Mouse (Mus musculus) kidney, postnatal 0 days (tissue): Measurements from ENCODE around the gene Nudt15. TPM values are rescaled to one million over a fixed set of nuclear protein-coding genes. Genes with fewer than 3 reads are reported as not detected.

Source experiments
- ATAC-seq: fragments of 200-750 bp; cut with Nextera tagmentation; replicated peaks from 2 replicates; pipeline ENCODE4 v1.8.0; 2017; ENCODE audit warnings: low read depth, moderate number of reproducible peaks, moderate TSS enrichment, moderate library complexity; ENCODE audit not compliant: low FRiP score
- DNase-seq: peaks from one replicate; pipeline ENCODE4 v3.0.0-alpha.2; 2016; ENCODE audit warnings: low spot score
- H3K27ac ChIP-seq: fragments of 300-500 bp; sonication (generic); 2 replicates; pipeline ENCODE4 v1.5.1; 2014; ENCODE audit warnings: mild to moderate bottlenecking
- H3K27me3 ChIP-seq: fragments of 300-500 bp; sonication (generic); 2 replicates; pipeline ENCODE4 v1.6.1; 2014; ENCODE audit warnings: low read length, mixed read lengths; ENCODE audit not compliant: insufficient read depth
- H3K36me3 ChIP-seq: fragments of 300-500 bp; sonication (generic); 2 replicates; pipeline ENCODE4 v1.6.1; 2014; ENCODE audit warnings: low read length, mixed read lengths; ENCODE audit not compliant: insufficient read depth
- H3K4me1 ChIP-seq: fragments of 300-500 bp; sonication (generic); replicated peaks from 2 replicates; pipeline ENCODE4 v1.6.1; 2014; ENCODE audit warnings: antibody characterized with exemption, low read length, mixed read lengths; ENCODE audit not compliant: insufficient read depth
- H3K4me2 ChIP-seq: fragments of 300-500 bp; sonication (generic); 2 replicates; pipeline ENCODE4 v1.6.1; 2014; ENCODE audit warnings: mild to moderate bottlenecking, low read length, moderate library complexity, mixed read lengths
- H3K4me3 ChIP-seq: fragments of 300-500 bp; sonication (generic); replicated peaks from 2 replicates; pipeline ENCODE4 v1.5.1; 2014; ENCODE audit warnings: low read depth, low read length
- H3K9ac ChIP-seq: fragments of 300-500 bp; sonication (generic); 2 replicates; pipeline ENCODE4 v1.6.1; 2014; ENCODE audit warnings: low read depth, low read length
- H3K9me3 ChIP-seq: fragments of 300-500 bp; sonication (generic); replicated peaks from 2 replicates; pipeline ENCODE4 v1.6.1; 2016; ENCODE audit warnings: low read length, inconsistent platforms, mixed read lengths
- CTCF ChIP-seq: IDR thresholded peaks from 2 replicates; pipeline ENCODE4 v1.5.1; 2016; ENCODE audit warnings: antibody characterized with exemption, low read depth, mild to moderate bottlenecking, moderate library complexity
- WGBS: fragments of 180-500 bp; shearing (Covaris S2); extraction: QIAGEN DNeasy Blood & Tissue Kit; methylation state at CpG from one replicate; pipeline ENCODE4 v1.1.7; 2014; 5-methylcytosine and 5-hydroxymethylcytosine counted together
- polyA plus RNA-seq: library from polyadenylated mRNA; unstranded; fragments of >200 nt; fragmentation: Nextera tagmentation; extraction: Ambion mirVana; gene quantifications from 2 replicates; pipeline ENCODE4 v1.2.1, GENCODE M21; 2015

Gene Nudt15
- polyA plus RNA-seq, 1 experiment from 2014 or later: 8.9 TPM

GRCm38 (mm10) chr14:73509765-73510423 lies 38.1 kb downstream of the Nudt15 start, which contains the start of gene Med4:
TSS of gene Med4 (plus strand) at chr14:73510025.
- peak within 1 kb of the TSS; percentile 94 for H3K9ac ChIP-seq
- peak within 1 kb of the TSS; percentile 19; the same call in 1 of the 2 replicates for H3K27ac ChIP-seq
- peak within 1 kb of the TSS; percentile 95 for H3K4me3 ChIP-seq
- DNase-seq (peak; percentile 98), ATAC-seq (peak; percentile 91)
- under 1% methylated on average over 41 of the region's 41 CpGs for WGBS
- H3K4me1 ChIP-seq: peaks cover 7% of the 10 kb centered on the region; the same call in 1 of the 2 replicates
- peak; percentile 100 for TF ChIP-seq CTCF
- H3K9me3 ChIP-seq: no peaks in the 10 kb centered on the region
- no peaks in the 10 kb centered on the region for H3K27me3 ChIP-seq
- peak within 1 kb of the TSS; percentile 82 for H3K4me2 ChIP-seq
- no peaks in the 10 kb centered on the region for H3K36me3 ChIP-seq

- no peak overlapping the region for H3K27ac ChIP-seq
- H3K9me3 ChIP-seq: no peaks in the 10 kb centered on the region
- ATAC-seq: no peak
- TF ChIP-seq CTCF: no peak
- H3K9ac ChIP-seq: no peak overlapping the region
- no peak overlapping the region for H3K4me2 ChIP-seq
- no peaks in the 10 kb centered on the region for H3K27me3 ChIP-seq
- WGBS: 93% methylated on average over 6 of the region's 6 CpGs
- peaks cover 7% of the 10 kb centered on the region; the same call in 1 of the 2 replicates for H3K4me1 ChIP-seq
- DNase-seq: no peak
- no peak overlapping the region for H3K4me3 ChIP-seq
- H3K36me3 ChIP-seq: no peaks in the 10 kb centered on the region
These were observed 39.2 kb downstream of the Nudt15 start for GRCm38 (mm10) chr14:73508630-73509395.

GRCm38 (mm10) chr14:73507702-73508376 lies 40.2 kb downstream of the Nudt15 start:
- DNase-seq (no peak), ATAC-seq (no peak)
- Histone ChIP-seq H3K36me3 (no peaks in the 10 kb centered on the region), H3K9ac (no peak overlapping the region), H3K4me3 (no peak overlapping the region), H3K27me3 (no peaks in the 10 kb centered on the region), H3K4me1 (peaks cover 7% of the 10 kb centered on the region; the same call in 1 of the 2 replicates), H3K4me2 (no peak overlapping the region), H3K27ac (no peak overlapping the region), H3K9me3 (no peaks in the 10 kb centered on the region)
- WGBS: 65% methylated on average over 11 of the region's 11 CpGs
- TF ChIP-seq CTCF: no peak

- no peak for DNase-seq
These were observed 40.8 kb downstream of the Nudt15 start for GRCm38 (mm10) chr14:73507200-73507599.

GRCm38 (mm10) chr14:73506283-73506682 lies 41.8 kb downstream of the Nudt15 start:
- H3K36me3 ChIP-seq: no peaks in the 10 kb centered on the region
- TF ChIP-seq CTCF: no peak
- H3K4me1 ChIP-seq: peaks cover 7% of the 10 kb centered on the region; the same call in 1 of the 2 replicates
- no peak for ATAC-seq
- H3K9me3 ChIP-seq: no peaks in the 10 kb centered on the region
- no peak overlapping the region for H3K4me3 ChIP-seq
- 69% methylated on average over 8 of the region's 8 CpGs for WGBS
- H3K4me2 ChIP-seq: no peak overlapping the region
- H3K27ac ChIP-seq: no peak overlapping the region
- H3K9ac ChIP-seq: no peak overlapping the region
- DNase-seq: no peak
- no peaks in the 10 kb centered on the region for H3K27me3 ChIP-seq

More at GRCm38 (mm10) chr14:73507200-73507599, 40.8 kb downstream of the Nudt15 start:
- peaks cover 7% of the 10 kb centered on the region; the same call in 1 of the 2 replicates for H3K4me1 ChIP-seq
- no peak for ATAC-seq
- no peaks in the 10 kb centered on the region for H3K36me3 ChIP-seq
- WGBS: 89% methylated on average over 15 of the region's 15 CpGs
- H3K4me3 ChIP-seq: no peak overlapping the region
- no peak overlapping the region for H3K4me2 ChIP-seq
- no peaks in the 10 kb centered on the region for H3K9me3 ChIP-seq
- H3K9ac ChIP-seq: no peak overlapping the region
- no peak overlapping the region for H3K27ac ChIP-seq
- H3K27me3 ChIP-seq: no peaks in the 10 kb centered on the region
- no peak for TF ChIP-seq CTCF
